Mouse (Mus musculus) lung, embryonic 14.5 days (tissue): ENCODE results near the gene Maml2. TPM values are rescaled to one million over a fixed set of nuclear protein-coding genes. Genes with fewer than 3 reads are reported as not detected.
A peak's percentile ranks its signal among the peaks of the same experiment; 100 is the strongest.

Experiments
- ATAC-seq: fragments of 200-750 bp; cut with Nextera tagmentation; 2 replicates; pipeline ENCODE4 v1.8.0; 2017; ENCODE audit warnings: mild to moderate bottlenecking, moderate TSS enrichment, moderate library complexity; ENCODE audit not compliant: insufficient read depth
- DNase-seq: peaks from one replicate; pipeline ENCODE4 v3.0.0-alpha.2; 2015
- H3K27ac ChIP-seq: fragments of 300-500 bp; sonication (generic); 2 replicates; pipeline ENCODE4 v1.5.1; 2014; ENCODE audit warnings: low read depth, mild to moderate bottlenecking, moderate library complexity
- H3K27me3 ChIP-seq: fragments of 300-500 bp; sonication (generic); 2 replicates; pipeline ENCODE4 v1.6.1; 2014; ENCODE audit warnings: low read length, control low read depth; ENCODE audit not compliant: insufficient read depth
- H3K36me3 ChIP-seq: fragments of 300-500 bp; sonication (generic); 2 replicates; pipeline ENCODE4 v1.6.1; 2014; ENCODE audit warnings: control low read depth; ENCODE audit not compliant: insufficient read depth
- H3K4me1 ChIP-seq: fragments of 300-500 bp; sonication (generic); 2 replicates; pipeline ENCODE4 v1.6.1; 2014; ENCODE audit warnings: antibody characterized with exemption, control low read depth; ENCODE audit not compliant: insufficient read depth
- H3K4me2 ChIP-seq: fragments of 300-500 bp; sonication (generic); 2 replicates; pipeline ENCODE4 v1.6.1; 2014; ENCODE audit warnings: mild to moderate bottlenecking
- H3K4me3 ChIP-seq: fragments of 300-500 bp; sonication (generic); 2 replicates; pipeline ENCODE4 v1.5.1; 2014; ENCODE audit warnings: low read depth, low read length
- H3K9ac ChIP-seq: fragments of 300-500 bp; sonication (generic); 2 replicates; pipeline ENCODE4 v1.6.1; 2014
- H3K9me3 ChIP-seq: fragments of 300-500 bp; sonication (generic); 2 replicates; pipeline ENCODE4 v1.6.1; 2016; ENCODE audit warnings: low read depth, low read length, control low read depth
- CTCF ChIP-seq: IDR thresholded peaks from 2 replicates; pipeline ENCODE4 v1.5.1; 2016; ENCODE audit warnings: antibody characterized with exemption, low read depth
- WGBS: fragments of 180-500 bp; shearing (Covaris S2); extraction: QIAGEN DNeasy Blood & Tissue Kit; methylation state at CpG from one replicate; pipeline ENCODE4 v1.1.7; 2014; 5-methylcytosine and 5-hydroxymethylcytosine counted together
- polyA plus RNA-seq: library from polyadenylated mRNA; unstranded; fragments of >200 nt; fragmentation: Nextera tagmentation; extraction: Ambion mirVana; gene quantifications from 2 replicates; pipeline ENCODE4 v1.2.1, GENCODE M21; 2014

Gene Maml2
- polyA plus RNA-seq, 1 experiment from 2014 or later: 12.3 TPM

DNA sequence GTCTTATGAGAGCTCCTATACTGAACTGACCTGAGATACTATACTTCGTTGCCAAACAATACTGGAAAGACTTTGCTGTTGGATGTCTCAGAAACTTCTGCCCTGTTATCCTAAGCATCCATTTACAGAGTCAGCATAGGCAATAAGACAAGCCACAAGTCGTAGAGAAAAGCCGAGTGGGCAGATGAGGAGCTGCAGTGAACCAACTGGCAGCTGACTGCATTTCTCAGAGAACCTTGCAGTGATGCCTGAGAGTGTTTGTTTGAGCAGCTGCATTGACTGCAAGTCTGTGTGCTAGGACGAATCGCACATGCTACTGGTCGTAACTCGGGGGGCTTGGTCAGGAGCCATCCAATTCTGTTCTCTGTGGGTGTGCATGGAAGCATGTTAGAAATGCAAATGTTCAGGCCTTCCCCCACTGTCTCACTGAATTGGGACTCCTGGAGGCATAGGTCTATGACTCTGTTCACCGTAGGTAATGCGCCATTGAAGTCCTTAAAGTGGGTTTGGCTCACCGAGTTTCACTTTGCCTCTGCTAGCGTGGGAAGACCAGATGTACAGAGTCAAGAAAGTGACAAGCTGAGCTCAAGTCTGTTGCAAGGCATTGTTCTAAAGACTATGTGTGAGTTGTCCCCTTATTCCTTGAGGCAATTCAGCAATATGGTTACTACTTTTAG lies 267.7 kb downstream of the Maml2 start:
- no peak overlapping the region for H3K4me2 ChIP-seq
- H3K4me3 ChIP-seq: no peak overlapping the region
- H3K27ac ChIP-seq: no peak overlapping the region; the same call in 1 of the 2 replicates
- no peak for DNase-seq
- no peaks in the 10 kb centered on the region for H3K36me3 ChIP-seq
- no peaks in the 10 kb centered on the region for H3K9me3 ChIP-seq
- 61% methylated on average over 11 of the region's 11 CpGs for WGBS
- H3K4me1 ChIP-seq: peaks cover 18% of the 10 kb centered on the region; the same call in 1 of the 2 replicates
- no peaks in the 10 kb centered on the region for H3K27me3 ChIP-seq
- H3K9ac ChIP-seq: no peak overlapping the region
- no peak for TF ChIP-seq CTCF
- no peak for ATAC-seq

DNA sequence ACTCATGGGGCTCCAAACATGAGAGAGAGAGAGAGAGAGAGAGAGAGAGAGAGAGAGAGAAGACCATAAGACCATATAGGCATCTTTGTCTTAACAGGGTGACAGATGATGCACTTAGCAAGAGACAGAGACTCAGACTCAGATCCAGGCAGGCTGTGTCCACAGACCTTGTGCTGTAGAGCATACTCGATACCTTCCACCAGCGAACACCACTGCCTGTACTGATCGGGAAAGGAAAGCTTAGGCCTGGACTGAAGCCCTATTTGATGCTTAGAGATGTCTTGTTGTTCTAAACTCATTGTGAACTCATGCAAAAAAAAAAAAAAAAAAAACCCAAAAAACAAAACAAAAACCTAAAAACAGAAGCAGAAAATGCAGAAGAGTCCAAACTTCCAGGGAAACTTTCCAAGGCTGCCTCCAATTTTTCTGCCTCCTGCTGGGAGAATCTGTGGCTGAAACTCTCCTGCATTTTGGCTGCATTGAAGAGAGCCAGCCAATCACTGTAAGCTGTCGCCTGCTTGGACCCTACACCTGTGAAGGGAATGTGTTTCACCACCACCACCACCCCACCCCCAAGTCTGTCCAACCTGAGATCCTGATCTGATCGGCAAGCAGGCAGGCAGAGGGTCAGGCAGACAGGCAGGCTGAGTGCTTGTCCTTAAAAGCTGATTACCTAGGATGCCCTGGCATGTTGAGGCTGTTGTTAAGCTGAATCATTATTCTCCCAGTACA lies 268.6 kb downstream of the Maml2 start:
- no peaks in the 10 kb centered on the region for H3K36me3 ChIP-seq
- no peak overlapping the region for H3K4me2 ChIP-seq
- no peak overlapping the region for H3K27ac ChIP-seq
- no peak overlapping the region for H3K4me3 ChIP-seq
- H3K9me3 ChIP-seq: no peaks in the 10 kb centered on the region
- no peak for DNase-seq
- H3K4me1 ChIP-seq: peaks cover 18% of the 10 kb centered on the region; the same call in 1 of the 2 replicates
- no peaks in the 10 kb centered on the region for H3K27me3 ChIP-seq
- no peak for ATAC-seq
- 85% methylated on average over 5 of the region's 5 CpGs for WGBS
- H3K9ac ChIP-seq: no peak overlapping the region
- TF ChIP-seq CTCF: no peak

DNA sequence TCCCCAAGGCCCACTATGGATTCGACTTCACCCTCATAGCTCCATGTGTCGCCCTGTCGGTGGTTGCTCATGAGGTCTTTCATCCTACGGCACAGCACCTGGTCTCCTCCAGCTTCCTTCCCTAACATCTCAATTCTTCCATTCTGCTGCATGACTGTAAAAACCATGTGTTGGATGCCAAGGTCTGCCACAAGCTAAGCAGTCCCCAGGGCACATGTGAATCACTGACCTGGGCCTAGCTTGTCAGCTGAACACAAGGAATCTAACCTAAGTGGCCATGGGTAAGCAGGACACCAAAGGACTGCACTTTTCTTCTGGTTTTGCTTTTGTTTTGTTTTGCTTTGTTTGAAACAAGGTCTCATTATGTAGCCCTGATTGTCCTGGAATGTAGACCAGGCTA lies 271.3 kb downstream of the Maml2 start:
- no peak overlapping the region for H3K4me3 ChIP-seq
- ATAC-seq (no peak), DNase-seq (no peak)
- H3K9me3 ChIP-seq: no peaks in the 10 kb centered on the region
- H3K27ac ChIP-seq: no peak overlapping the region
- no peak for TF ChIP-seq CTCF
- no peaks in the 10 kb centered on the region for H3K36me3 ChIP-seq
- no peak overlapping the region for H3K4me2 ChIP-seq
- peaks cover 7% of the 10 kb centered on the region; the same call in 1 of the 2 replicates for H3K4me1 ChIP-seq
- no peaks in the 10 kb centered on the region for H3K27me3 ChIP-seq
- H3K9ac ChIP-seq: no peak overlapping the region
- WGBS: 83% methylated on average over 4 of the region's 4 CpGs

DNA sequence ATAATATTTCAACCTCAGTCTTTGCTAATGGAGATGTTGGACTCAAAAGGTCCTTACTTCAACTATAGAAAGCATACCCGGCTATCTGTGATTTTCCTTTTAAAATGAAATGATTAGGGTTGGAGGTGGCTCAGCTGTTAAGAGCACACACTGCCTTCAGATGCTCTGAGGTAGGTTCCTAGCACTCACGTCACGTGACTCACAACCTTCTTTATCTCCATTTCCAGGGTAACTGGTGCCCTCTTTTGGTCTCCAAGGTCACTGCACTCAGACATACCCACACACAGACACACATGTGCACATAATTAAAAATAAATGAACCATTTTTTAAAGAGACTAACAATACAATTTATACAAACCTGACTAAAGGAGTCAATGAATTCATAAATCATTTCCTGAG lies 275.1 kb downstream of the Maml2 start:
- WGBS: 94% methylated on average over 3 of the region's 3 CpGs
- TF ChIP-seq CTCF: 0 out of 2 replicates have a peak, but pooled peaks have one; percentile 3
- no peak overlapping the region for H3K27ac ChIP-seq
- H3K27me3 ChIP-seq: no peaks in the 10 kb centered on the region
- no peak overlapping the region for H3K4me3 ChIP-seq
- H3K4me1 ChIP-seq: peaks cover 10% of the 10 kb centered on the region; the same call in 1 of the 2 replicates
- no peak overlapping the region for H3K9ac ChIP-seq
- no peak overlapping the region for H3K4me2 ChIP-seq
- ATAC-seq (no peak), DNase-seq (no peak)
- no peaks in the 10 kb centered on the region for H3K36me3 ChIP-seq
- H3K9me3 ChIP-seq: no peaks in the 10 kb centered on the region

DNA sequence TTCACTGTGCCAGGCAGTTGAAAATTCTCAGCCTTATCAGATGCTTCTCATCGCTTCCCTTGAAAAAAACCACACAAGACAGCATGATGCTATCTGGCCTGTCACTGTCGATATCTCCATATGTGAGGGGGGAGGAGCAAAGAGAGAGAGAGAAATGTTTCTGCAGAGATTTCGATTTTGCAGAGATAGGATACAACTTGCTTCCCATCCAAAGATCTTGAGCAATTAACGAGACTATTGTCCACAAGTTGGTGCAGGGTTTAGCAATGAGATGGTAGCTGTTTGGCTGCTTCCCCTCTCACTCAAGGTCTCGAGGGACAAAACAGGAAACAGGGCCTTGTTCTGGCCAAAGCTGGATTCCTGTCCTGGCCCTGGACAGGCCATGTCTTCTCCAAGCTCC lies 276.3 kb downstream of the Maml2 start:
- Histone ChIP-seq H3K4me1 (peaks cover 10% of the 10 kb centered on the region; the same call in 1 of the 2 replicates), H3K4me3 (no peak overlapping the region), H3K27ac (no peak overlapping the region; the same call in 1 of the 2 replicates), H3K4me2 (no peak overlapping the region), H3K36me3 (no peaks in the 10 kb centered on the region), H3K27me3 (no peaks in the 10 kb centered on the region), H3K9me3 (no peaks in the 10 kb centered on the region), H3K9ac (no peak overlapping the region)
- ATAC-seq (no peak), DNase-seq (peak; percentile 30)
- 56% methylated on average over 5 of the region's 5 CpGs for WGBS
- TF ChIP-seq CTCF: no peak

DNA sequence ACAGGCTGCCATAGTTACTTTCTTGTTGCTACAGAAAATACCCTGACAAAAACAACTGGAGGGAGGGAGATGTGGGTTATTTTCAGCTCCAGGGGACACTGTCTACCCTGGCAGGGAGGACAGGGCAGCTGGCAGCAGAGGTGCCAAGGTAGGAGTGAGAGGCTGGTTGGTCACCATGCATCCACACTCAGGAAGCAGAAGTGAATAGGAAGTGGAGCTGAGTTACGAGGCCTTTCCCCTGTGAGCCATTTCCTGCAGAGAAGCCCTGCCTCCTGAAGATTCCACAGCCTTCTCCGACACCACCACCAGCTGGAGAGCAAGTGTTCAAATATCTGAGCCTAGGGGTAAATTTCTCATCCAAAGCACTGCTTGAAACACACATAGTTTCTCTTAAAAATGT lies 277.2 kb downstream of the Maml2 start:
- ATAC-seq (peak; percentile 44; the same call in 1 of the 2 replicates), DNase-seq (no peak)
- Histone ChIP-seq H3K36me3 (no peaks in the 10 kb centered on the region), H3K4me3 (no peak overlapping the region), H3K27me3 (no peaks in the 10 kb centered on the region), H3K9me3 (no peaks in the 10 kb centered on the region), H3K4me1 (peaks cover 10% of the 10 kb centered on the region; the same call in 1 of the 2 replicates), H3K27ac (peak overlapping the region; percentile 24; the same call in 1 of the 2 replicates), H3K9ac (no peak overlapping the region), H3K4me2 (no peak overlapping the region)
- WGBS: 64% methylated on average over 2 of the region's 2 CpGs
- TF ChIP-seq CTCF: no peak

DNA sequence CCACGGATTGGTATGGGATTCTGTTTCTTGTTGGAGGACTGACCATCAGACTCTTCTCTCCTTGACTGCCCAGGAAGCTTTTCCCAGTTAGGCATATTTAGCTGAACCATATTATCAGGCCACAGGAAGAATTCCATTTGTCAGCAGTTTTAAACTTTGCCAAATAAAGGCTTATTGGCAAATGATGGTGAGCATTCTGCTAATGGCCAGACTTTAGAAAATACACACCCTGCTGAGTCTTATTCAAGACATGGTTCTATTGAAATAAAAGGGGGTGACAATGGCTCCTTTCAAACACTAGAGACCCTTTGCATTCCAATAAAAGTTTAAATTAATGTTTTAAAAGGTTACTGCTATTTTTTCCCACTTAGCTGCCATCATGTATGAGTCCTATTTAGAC lies 279.4 kb downstream of the Maml2 start:
- Histone ChIP-seq H3K27ac (no peak overlapping the region), H3K4me3 (no peak overlapping the region), H3K4me1 (peaks cover 10% of the 10 kb centered on the region; the same call in 1 of the 2 replicates), H3K27me3 (no peaks in the 10 kb centered on the region), H3K9me3 (no peaks in the 10 kb centered on the region), H3K4me2 (no peak overlapping the region), H3K9ac (no peak overlapping the region), H3K36me3 (no peaks in the 10 kb centered on the region)
- no peak for DNase-seq
- 80% methylated on average over 1 of the region's 1 CpGs for WGBS
- no peak for ATAC-seq
- no peak for TF ChIP-seq CTCF
